ENCODE assay signal across 9 mouse cellular contexts in the genomic region with DNA sequence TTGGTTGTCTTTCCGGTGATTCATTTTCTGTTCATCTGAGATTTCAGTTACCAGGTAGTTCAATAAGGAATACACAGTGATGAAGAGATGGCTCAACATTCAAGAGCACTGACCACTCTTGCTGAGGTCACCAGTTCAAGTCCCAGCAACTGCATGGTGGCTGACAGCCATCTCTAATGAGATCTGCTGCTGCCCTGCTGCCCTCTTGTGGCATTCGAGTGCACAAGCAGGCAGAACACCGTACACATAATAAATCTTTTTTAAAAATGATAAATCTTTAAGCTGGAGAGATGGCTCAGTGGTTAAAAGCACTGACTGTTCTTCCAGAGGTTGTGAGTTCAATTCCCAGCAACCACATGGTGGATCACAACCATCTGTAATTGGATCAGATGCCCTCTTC. TPM values are rescaled to one million over a fixed set of nuclear protein-coding genes. Genes with fewer than 3 reads are reported as not detected.
DNase-seq lines count a peak whose midpoint lies in the region; ATAC-seq and TF ChIP-seq lines count a peak whose summit lies in the region.
"Had no signal": no experiment of that assay in that cellular context is flagged by ENCODE, and none has a peak within 500 bp of the region (broad histone marks: within the 10 kb centered on the region; RNA-seq: fewer than 3 reads in every experiment).

No protein-coding gene starts in this region.

- no peaks in the 10 kb centered on the region for H3K27me3 ChIP-seq in neural tube, embryonic 15.5 days (replicated peaks)
- no peaks in the 10 kb centered on the region for H3K27me3 ChIP-seq in hindbrain, embryonic 16.5 days (replicated peaks; ENCODE audit: control insufficient read depth, insufficient read depth, low read length)
- H3K27me3 ChIP-seq: liver, embryonic 15.5 days had no signal

- peak; percentile 69 for ATAC-seq in monocyte, adult 5-6 weeks (replicated peaks; ENCODE audit: insufficient number of reproducible peaks, low FRiP score, low TSS enrichment, poor library complexity, severe bottlenecking)
- no peak for ATAC-seq in neural tube, embryonic 15.5 days (ENCODE audit: low FRiP score)
- no peak for ATAC-seq in hindbrain, embryonic 16.5 days

- H3K9me3 ChIP-seq in neural tube, embryonic 15.5 days (replicated peaks): no peaks in the 10 kb centered on the region
- H3K9me3 ChIP-seq in hindbrain, embryonic 16.5 days (ENCODE audit: control insufficient read depth, low read length): no peaks in the 10 kb centered on the region
- H3K9me3 ChIP-seq: liver, embryonic 15.5 days had no signal

- peaks cover 9% of the 10 kb centered on the region for H3K4me1 ChIP-seq in neural tube, embryonic 15.5 days
- H3K4me1 ChIP-seq in hindbrain, embryonic 16.5 days (ENCODE audit: control insufficient read depth, insufficient read depth, low read depth, low read length): no peaks in the 10 kb centered on the region
- H3K4me1 ChIP-seq: liver, embryonic 15.5 days had no signal

- peak; percentile 72 for TF ChIP-seq CTCF in layer of hippocampus, adult 2 months (conservative IDR thresholded peaks at IDR 0.05)

- 64% methylated on average over 3 of the region's 3 CpGs for WGBS in neural tube, embryonic 15.5 days
- WGBS in hindbrain, embryonic 16.5 days: 55% methylated on average over 3 of the region's 3 CpGs

- H3K4me3 ChIP-seq in layer of hippocampus, adult 2 months: no peak overlapping the region
- H3K4me3 ChIP-seq in neural tube, embryonic 15.5 days (replicated peaks): no peak overlapping the region
- no peak overlapping the region for H3K4me3 ChIP-seq in hindbrain, embryonic 16.5 days (ENCODE audit: low read length)
- H3K4me3 ChIP-seq: liver, embryonic 15.5 days had no signal

- DNase-seq in layer of hippocampus, adult 2 months (ENCODE audit: low spot score in 2 of 2): no peak
- DNase-seq in layer of hippocampus, adult 11-12 months (ENCODE audit: low spot score): no peak
- DNase-seq in T-cell, adult 2 months (ENCODE audit: low spot score): peak; percentile 38
- peak; percentile 74 for DNase-seq in induced T-regulatory cell, adult 2 months (ENCODE audit: low read depth)
- no peak for DNase-seq in cerebellum, adult 9-10 months

- no peak overlapping the region for H3K9ac ChIP-seq in neural tube, embryonic 15.5 days (replicated peaks)
- no peak overlapping the region for H3K9ac ChIP-seq in hindbrain, embryonic 16.5 days (ENCODE audit: low read depth, low read length)
- H3K9ac ChIP-seq: liver, embryonic 15.5 days had no signal

- no peaks in the 10 kb centered on the region for H3K36me3 ChIP-seq in neural tube, embryonic 15.5 days
- no peaks in the 10 kb centered on the region for H3K36me3 ChIP-seq in hindbrain, embryonic 16.5 days (ENCODE audit: control insufficient read depth, insufficient read depth, low read length)
- H3K36me3 ChIP-seq: liver, embryonic 15.5 days had no signal

- H3K27ac ChIP-seq in layer of hippocampus, adult 2 months: no peak overlapping the region
- H3K27ac ChIP-seq in neural tube, embryonic 15.5 days (replicated peaks): no peak overlapping the region
- H3K27ac ChIP-seq in hindbrain, embryonic 16.5 days (ENCODE audit: low read depth, low read length): no peak overlapping the region
- H3K27ac ChIP-seq: liver, embryonic 15.5 days had no signal

- H3K4me2 ChIP-seq in neural tube, embryonic 15.5 days: no peak overlapping the region
- no peak overlapping the region for H3K4me2 ChIP-seq in hindbrain, embryonic 16.5 days (ENCODE audit: low read length)
- H3K4me2 ChIP-seq: liver, embryonic 15.5 days had no signal

RNA-seq across cellular contexts. Expression of a gene that starts 6.6 kb away (rescaled TPM):
- 10 to 100 TPM; 45.3 to 47.2 TPM for total RNA-seq in layer of hippocampus, adult 2 months (2021)
- total RNA-seq in monocyte, adult 5-6 weeks (2017): 89.4 to 102 TPM (median 99.0 TPM) in 3 replicates
- 67.8 and 71.5 TPM in 2 replicates for polyA plus RNA-seq in neural tube, embryonic 15.5 days (2015; fragmentation: Nextera tagmentation; extraction: Ambion mirVana)
- polyA plus RNA-seq in hindbrain, embryonic 16.5 days (2015; fragmentation: Nextera tagmentation; extraction: Ambion mirVana): 68.2 and 71.2 TPM in 2 replicates

RNA-seq across cellular contexts. Expression of a gene that starts 23.9 kb away (rescaled TPM):
- under 1 TPM; 0.47 to 0.82 TPM for total RNA-seq in layer of hippocampus, adult 2 months (2021)
- 6.2 to 6.5 TPM (median 6.3 TPM) in 3 replicates for total RNA-seq in monocyte, adult 5-6 weeks (2017)
- 0.63 and 0.92 TPM in 2 replicates for polyA plus RNA-seq in neural tube, embryonic 15.5 days (2015; fragmentation: Nextera tagmentation; extraction: Ambion mirVana)
- polyA plus RNA-seq in hindbrain, embryonic 16.5 days (2015; fragmentation: Nextera tagmentation; extraction: Ambion mirVana): 0.95 and 1.2 TPM in 2 replicates
- polyA plus RNA-seq: liver, embryonic 15.5 days had no signal

RNA-seq across cellular contexts. Expression of a gene that starts 26.0 kb away (rescaled TPM):
- 10 to 100 TPM; 31.4 to 34.0 TPM for total RNA-seq in layer of hippocampus, adult 2 months (2021)
- 80.7 to 102 TPM (median 84.5 TPM) in 3 replicates for total RNA-seq in monocyte, adult 5-6 weeks (2017)
- 27.8 and 28.8 TPM in 2 replicates for polyA plus RNA-seq in neural tube, embryonic 15.5 days (2015; fragmentation: Nextera tagmentation; extraction: Ambion mirVana)
- 28.4 and 28.6 TPM in 2 replicates for polyA plus RNA-seq in hindbrain, embryonic 16.5 days (2015; fragmentation: Nextera tagmentation; extraction: Ambion mirVana)

RNA-seq across cellular contexts. Expression of a gene that starts 26.0 kb away (rescaled TPM):
- total RNA-seq in layer of hippocampus, adult 2 months (2021): 1 to 10 TPM; 2.6 to 2.8 TPM
- total RNA-seq in monocyte, adult 5-6 weeks (2017): 8.2 to 13.5 TPM (median 10.6 TPM) in 3 replicates
- polyA plus RNA-seq in neural tube, embryonic 15.5 days (2015; fragmentation: Nextera tagmentation; extraction: Ambion mirVana): 3.4 and 5.3 TPM in 2 replicates
- 3.2 TPM in 2 replicates for polyA plus RNA-seq in hindbrain, embryonic 16.5 days (2015; fragmentation: Nextera tagmentation; extraction: Ambion mirVana)

RNA-seq across cellular contexts. Expression of a gene that starts 27.4 kb away (rescaled TPM):
- 10 to 100 TPM; 17.6 to 18.2 TPM for total RNA-seq in layer of hippocampus, adult 2 months (2021)
- total RNA-seq in monocyte, adult 5-6 weeks (2017): 102 to 176 TPM (median 115 TPM) in 3 replicates
- 118 and 120 TPM in 2 replicates for polyA plus RNA-seq in neural tube, embryonic 15.5 days (2015; fragmentation: Nextera tagmentation; extraction: Ambion mirVana)
- polyA plus RNA-seq in hindbrain, embryonic 16.5 days (2015; fragmentation: Nextera tagmentation; extraction: Ambion mirVana): 99.2 and 122 TPM in 2 replicates

Comparison
In these comparisons a context has a peak if more than half of its experiments do, and no peak if none do; other contexts are left out.
1. DNase-seq: peak in T-cell, adult 2 months (single experiment) and induced T-regulatory cell, adult 2 months (single experiment); none in layer of hippocampus, adult 2 months (0 of 2), layer of hippocampus, adult 11-12 months (single experiment) and cerebellum, adult 9-10 months (single experiment).